8 mouse cellular contexts compared by ENCODE assay signal in genomic region chr8:69882833-69883600, GRCm38 (mm10). TPM values are rescaled to one million over a fixed set of nuclear protein-coding genes. Genes with fewer than 3 reads are reported as not detected.
DNase-seq lines count a peak whose midpoint lies in the region; ATAC-seq and TF ChIP-seq lines count a peak whose summit lies in the region.

No protein-coding gene starts in this region.

- H3K27me3 ChIP-seq in heart, embryonic 12.5 days (replicated peaks): peaks cover 93% of the 10 kb centered on the region
- peaks cover 15% of the 10 kb centered on the region; the same call in 1 of the 2 replicates for H3K27me3 ChIP-seq in G1E (ENCODE audit: insufficient read depth, low read length)
- H3K27me3 ChIP-seq in hindbrain, embryonic 12.5 days: peaks cover 98% of the 10 kb centered on the region
- peaks cover 100% of the 10 kb centered on the region for H3K27me3 ChIP-seq in midbrain, embryonic 12.5 days

- H3K4me1 ChIP-seq in heart, embryonic 12.5 days (replicated peaks): peaks cover 35% of the 10 kb centered on the region
- H3K4me1 ChIP-seq in G1E (ENCODE audit: insufficient read depth, low read depth, low read length): no peaks in the 10 kb centered on the region; the same call in 1 of the 2 replicates
- peaks cover 24% of the 10 kb centered on the region for H3K4me1 ChIP-seq in hindbrain, embryonic 12.5 days
- H3K4me1 ChIP-seq in midbrain, embryonic 12.5 days: peaks cover 29% of the 10 kb centered on the region

- WGBS in heart, embryonic 12.5 days: 15% methylated on average over 52 of the region's 52 CpGs
- WGBS in hindbrain, embryonic 12.5 days: 16% methylated on average over 52 of the region's 52 CpGs
- WGBS in midbrain, embryonic 12.5 days: 9% methylated on average over 52 of the region's 52 CpGs

- no peak overlapping the region for H3K27ac ChIP-seq in heart, embryonic 12.5 days (ENCODE audit: poor library complexity, severe bottlenecking)
- no peak overlapping the region for H3K27ac ChIP-seq in hindbrain, embryonic 12.5 days
- H3K27ac ChIP-seq in midbrain, embryonic 12.5 days (replicated peaks): no peak overlapping the region
- no peak overlapping the region for H3K27ac ChIP-seq in left cerebral cortex, adult 2 months

- peak overlapping the region; percentile 68 for H3K4me2 ChIP-seq in heart, embryonic 12.5 days
- no peak overlapping the region for H3K4me2 ChIP-seq in hindbrain, embryonic 12.5 days (replicated peaks)
- H3K4me2 ChIP-seq in midbrain, embryonic 12.5 days (replicated peaks): peak overlapping the region; percentile 51; the same call in 1 of the 2 replicates

- peaks cover 9% of the 10 kb centered on the region for H3K9me3 ChIP-seq in heart, embryonic 12.5 days (replicated peaks)
- peaks cover 72% of the 10 kb centered on the region for H3K9me3 ChIP-seq in G1E (replicated peaks)
- H3K9me3 ChIP-seq in hindbrain, embryonic 12.5 days (replicated peaks): no peaks in the 10 kb centered on the region
- H3K9me3 ChIP-seq in midbrain, embryonic 12.5 days: no peaks in the 10 kb centered on the region

- intact Hi-C loops in left cerebral cortex, adult 2 months (cut with DNase I): loop anchor here (2.0 kb wide), 1 partner anchor 20 kb away; the partner anchor contains the start of genes Ndufa13, Tssk6 and Yjefn3
- intact Hi-C loops in left cerebral cortex, postnatal 14 days (cut with DNase I): no loop called here

- H3K9ac ChIP-seq in heart, embryonic 12.5 days: no peak overlapping the region
- no peak overlapping the region for H3K9ac ChIP-seq in hindbrain, embryonic 12.5 days
- H3K9ac ChIP-seq in midbrain, embryonic 12.5 days (replicated peaks): no peak overlapping the region

- H3K36me3 ChIP-seq in heart, embryonic 12.5 days: no peaks in the 10 kb centered on the region
- H3K36me3 ChIP-seq in G1E (replicated peaks): no peaks in the 10 kb centered on the region
- H3K36me3 ChIP-seq in hindbrain, embryonic 12.5 days: no peaks in the 10 kb centered on the region
- no peaks in the 10 kb centered on the region for H3K36me3 ChIP-seq in midbrain, embryonic 12.5 days

- TF ChIP-seq CTCF in G1E (IDR thresholded peaks at IDR 0.05; ENCODE audit: low read depth, low read length): no peak
- no peak for TF ChIP-seq CTCF in left cerebral cortex, adult 2 months (IDR thresholded peaks at IDR 0.05)

- no peak for ATAC-seq in heart, embryonic 12.5 days (ENCODE audit: insufficient number of reproducible peaks, low FRiP score)
- no peak for ATAC-seq in G1E (ENCODE audit: extremely low read depth, insufficient number of reproducible peaks, low FRiP score, poor library complexity, severe bottlenecking)
- no peak for ATAC-seq in hindbrain, embryonic 12.5 days (ENCODE audit: low FRiP score)
- ATAC-seq in midbrain, embryonic 12.5 days (ENCODE audit: low FRiP score, low read depth): 0 out of 2 replicates have a peak, but pooled peaks have one; percentile 2

- DNase-seq in heart, postnatal 4 days: no peak
- DNase-seq in G1E (ENCODE audit: low spot score): no peak
- DNase-seq in left cerebral cortex, adult 2 months (ENCODE audit: extremely low spot score in 1 of 2, low spot score in 2 of 2): no peak
- no peak for DNase-seq in left cerebral cortex, postnatal 14 days (ENCODE audit: low spot score in 2 of 2)
- no peak for DNase-seq in embryo, embryonic 10.5 days (ENCODE audit: low spot score)

- peak overlapping the region; percentile 49 for H3K4me3 ChIP-seq in heart, embryonic 12.5 days
- H3K4me3 ChIP-seq in G1E (ENCODE audit: low read depth, low read length): peak overlapping the region; percentile 37; the same call in 1 of the 2 replicates
- peak overlapping the region; percentile 39 for H3K4me3 ChIP-seq in hindbrain, embryonic 12.5 days
- H3K4me3 ChIP-seq in midbrain, embryonic 12.5 days: peak overlapping the region; percentile 40
- no peak overlapping the region for H3K4me3 ChIP-seq in left cerebral cortex, adult 2 months

RNA-seq across cellular contexts. Expression of gene Cilp2, which starts 4.5 kb away (rescaled TPM):
- 0.78 and 0.82 TPM in 2 replicates for polyA plus RNA-seq in heart, embryonic 12.5 days (2016; fragmentation: Nextera tagmentation; extraction: Ambion mirVana)
- under 1 TPM; 0.50 to 0.74 TPM for total RNA-seq in heart, postnatal 4 days (2021)
- not detected in 2 replicates for total RNA-seq in G1E (2014; fragmentation: Nextera tagmentation)
- under 0.01 TPM in 1 of 2 replicates, not detected in the other for total RNA-seq in G1E (2017)
- 0.01 and 0.03 TPM in 2 replicates for polyA plus RNA-seq in G1E (2012)
- 1.2 and 1.5 TPM in 2 replicates for polyA plus RNA-seq in hindbrain, embryonic 12.5 days (2016; fragmentation: Nextera tagmentation; extraction: Ambion mirVana)
- polyA plus RNA-seq in midbrain, embryonic 12.5 days (2016; fragmentation: Nextera tagmentation; extraction: Ambion mirVana): 0.85 and 1.1 TPM in 2 replicates
- under 1 TPM; 0.63 to 0.91 TPM for total RNA-seq in left cerebral cortex, adult 2 months (2021)
- 1 to 10 TPM; 1.9 to 2.2 TPM for total RNA-seq in left cerebral cortex, postnatal 14 days (2021)

RNA-seq across cellular contexts. Expression of gene Tssk6, which starts 19.0 kb away (rescaled TPM):
- 1.9 and 3.1 TPM in 2 replicates for polyA plus RNA-seq in heart, embryonic 12.5 days (2016; fragmentation: Nextera tagmentation; extraction: Ambion mirVana)
- total RNA-seq in heart, postnatal 4 days (2021): under 1 TPM in 1 of 2 experiments, not detected in 1; 0.33 TPM
- total RNA-seq in G1E (2014; fragmentation: Nextera tagmentation) (not detected in 2 replicates), G1E (2017) (0.22 TPM in 1 of 2 replicates, not detected in the other)
- polyA plus RNA-seq in G1E (2012): 0.12 and 0.15 TPM in 2 replicates
- polyA plus RNA-seq in hindbrain, embryonic 12.5 days (2016; fragmentation: Nextera tagmentation; extraction: Ambion mirVana): 4.1 and 4.7 TPM in 2 replicates
- 4.0 and 5.7 TPM in 2 replicates for polyA plus RNA-seq in midbrain, embryonic 12.5 days (2016; fragmentation: Nextera tagmentation; extraction: Ambion mirVana)
- under 1 TPM in 1 of 2 experiments, not detected in 1; 0.25 TPM for total RNA-seq in left cerebral cortex, adult 2 months (2021)
- total RNA-seq in left cerebral cortex, postnatal 14 days (2021): under 1 TPM in 1 of 2 experiments, not detected in 1; 0.34 TPM

RNA-seq across cellular contexts. Expression of gene Ndufa13, which starts 19.3 kb away (rescaled TPM):
- 309 and 314 TPM in 2 replicates for polyA plus RNA-seq in heart, embryonic 12.5 days (2016; fragmentation: Nextera tagmentation; extraction: Ambion mirVana)
- total RNA-seq in heart, postnatal 4 days (2021): 100 to 1,000 TPM; 286 to 326 TPM
- total RNA-seq in G1E (2014; fragmentation: Nextera tagmentation): 64.6 and 85.0 TPM in 2 replicates
- 111 and 124 TPM in 2 replicates for total RNA-seq in G1E (2017)
- polyA plus RNA-seq in G1E (2012): 119 and 158 TPM in 2 replicates
- polyA plus RNA-seq in hindbrain, embryonic 12.5 days (2016; fragmentation: Nextera tagmentation; extraction: Ambion mirVana): 160 and 167 TPM in 2 replicates
- 165 and 170 TPM in 2 replicates for polyA plus RNA-seq in midbrain, embryonic 12.5 days (2016; fragmentation: Nextera tagmentation; extraction: Ambion mirVana)
- total RNA-seq in left cerebral cortex, adult 2 months (2021): 100 to 1,000 TPM; 145 to 146 TPM
- total RNA-seq in left cerebral cortex, postnatal 14 days (2021): 100 to 1,000 TPM; 126 to 135 TPM

RNA-seq across cellular contexts. Expression of gene Yjefn3, which starts 19.5 kb away (rescaled TPM):
- 7.4 and 8.9 TPM in 2 replicates for polyA plus RNA-seq in heart, embryonic 12.5 days (2016; fragmentation: Nextera tagmentation; extraction: Ambion mirVana)
- 1 to 10 TPM; 6.2 to 8.6 TPM for total RNA-seq in heart, postnatal 4 days (2021)
- 7.3 TPM in 1 of 2 replicates, not detected in the other for total RNA-seq in G1E (2014; fragmentation: Nextera tagmentation)
- 2.1 TPM in 2 replicates for total RNA-seq in G1E (2017)
- polyA plus RNA-seq in G1E (2012): 1.8 and 2.3 TPM in 2 replicates
- polyA plus RNA-seq in hindbrain, embryonic 12.5 days (2016; fragmentation: Nextera tagmentation; extraction: Ambion mirVana): 10.1 and 12.4 TPM in 2 replicates
- polyA plus RNA-seq in midbrain, embryonic 12.5 days (2016; fragmentation: Nextera tagmentation; extraction: Ambion mirVana): 7.2 and 8.0 TPM in 2 replicates
- 10 to 100 TPM; 25.8 to 30.7 TPM for total RNA-seq in left cerebral cortex, adult 2 months (2021)
- total RNA-seq in left cerebral cortex, postnatal 14 days (2021): 10 to 100 TPM; 23.4 to 29.8 TPM

RNA-seq across cellular contexts. Expression of gene Pbx4, which starts 50.7 kb away (rescaled TPM):
- polyA plus RNA-seq in heart, embryonic 12.5 days (2016; fragmentation: Nextera tagmentation; extraction: Ambion mirVana): 4.7 TPM in 2 replicates
- 1 to 10 TPM; 1.1 to 1.2 TPM for total RNA-seq in heart, postnatal 4 days (2021)
- total RNA-seq in G1E (2014; fragmentation: Nextera tagmentation): 2.0 and 2.2 TPM in 2 replicates
- total RNA-seq in G1E (2017): 3.7 and 4.4 TPM in 2 replicates
- polyA plus RNA-seq in G1E (2012): 2.0 and 2.8 TPM in 2 replicates
- 36.4 and 39.0 TPM in 2 replicates for polyA plus RNA-seq in hindbrain, embryonic 12.5 days (2016; fragmentation: Nextera tagmentation; extraction: Ambion mirVana)
- 44.8 and 49.3 TPM in 2 replicates for polyA plus RNA-seq in midbrain, embryonic 12.5 days (2016; fragmentation: Nextera tagmentation; extraction: Ambion mirVana)
- 10 to 100 TPM; 18.5 to 20.7 TPM for total RNA-seq in left cerebral cortex, adult 2 months (2021)
- total RNA-seq in left cerebral cortex, postnatal 14 days (2021): 10 to 100 TPM; 23.0 to 27.4 TPM
